Mouse (Mus musculus): ENCODE data around the gene Sestd1.

The Sestd1 gene

GRCm38 (mm10) chr2:77212885-77213284 lies 67.5 kb downstream of the Sestd1 start:
- DNase-seq (ENCODE audit: low spot score in 2 of 2) = no peak

DNA sequence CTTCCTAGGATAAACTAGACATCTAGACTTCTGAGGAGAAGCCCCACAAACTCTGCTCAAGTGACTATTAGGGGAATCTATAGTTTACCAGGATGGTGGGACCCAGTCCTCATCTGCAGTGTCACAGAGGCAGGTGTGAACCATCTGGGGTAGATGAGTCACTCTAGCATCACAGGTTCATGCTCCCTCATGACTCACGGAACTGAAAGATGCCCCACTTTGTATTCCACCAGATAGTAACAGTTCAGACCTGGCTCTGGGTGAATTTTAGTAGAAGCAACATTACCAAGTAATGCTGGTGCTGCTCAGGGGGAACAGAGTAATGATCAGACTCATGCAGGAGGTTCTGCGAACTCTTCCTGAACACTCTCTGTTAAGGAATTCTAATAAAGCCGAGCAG lies 73.4 kb downstream of the Sestd1 start:
- no peak for DNase-seq (ENCODE audit: low spot score in 2 of 2)

DNA sequence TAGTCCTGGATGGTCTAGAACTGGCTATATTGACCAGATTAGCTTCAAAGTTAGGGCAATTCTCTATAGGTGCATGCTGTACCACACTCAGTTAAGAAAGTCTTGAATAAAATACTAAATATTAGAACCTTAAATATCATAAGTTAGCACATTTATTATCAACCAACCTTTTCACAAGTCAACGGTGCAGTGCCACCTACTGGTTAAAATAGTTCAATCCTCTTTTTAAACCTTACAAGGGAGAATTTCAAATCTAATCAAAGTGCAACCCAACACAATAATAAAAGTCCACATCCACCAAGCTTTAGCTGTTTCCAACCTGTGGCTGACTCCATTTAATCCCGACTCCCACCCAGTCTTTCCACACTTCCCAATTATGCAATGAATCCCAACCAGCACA lies 76.5 kb downstream of the Sestd1 start:
- DNase-seq (ENCODE audit: low spot score in 2 of 2) = no peak

DNA sequence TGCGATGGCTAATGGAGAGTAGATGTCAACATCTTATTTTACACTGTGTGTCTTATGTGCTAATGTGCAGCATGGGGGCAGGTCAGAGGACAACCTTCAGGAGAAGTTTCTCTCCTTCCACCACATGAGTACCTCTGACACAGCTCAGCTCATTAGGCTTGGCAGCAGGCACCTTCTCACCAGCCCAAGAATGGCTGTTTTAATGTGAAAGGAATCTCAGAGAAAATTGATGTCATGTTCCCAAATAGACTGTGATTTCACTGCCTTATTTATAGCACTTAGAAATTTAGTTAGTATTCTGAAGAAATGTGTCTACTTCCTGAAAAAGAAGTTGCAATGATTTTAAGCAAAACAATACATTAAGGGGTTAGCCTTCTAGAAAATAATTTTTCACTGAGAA lies 78.5 kb downstream of the Sestd1 start:
- DNase-seq (ENCODE audit: low spot score in 2 of 2) = no peak

GRCm38 (mm10) chr2:77200958-77201614 lies 79.3 kb downstream of the Sestd1 start:
- DNase-seq (ENCODE audit: low spot score in 2 of 2) = no peak

- no peak for DNase-seq (ENCODE audit: low spot score in 2 of 2)
Measured at GRCm38 (mm10) chr2:77200379-77200778, 80.0 kb downstream of the Sestd1 start.

DNA sequence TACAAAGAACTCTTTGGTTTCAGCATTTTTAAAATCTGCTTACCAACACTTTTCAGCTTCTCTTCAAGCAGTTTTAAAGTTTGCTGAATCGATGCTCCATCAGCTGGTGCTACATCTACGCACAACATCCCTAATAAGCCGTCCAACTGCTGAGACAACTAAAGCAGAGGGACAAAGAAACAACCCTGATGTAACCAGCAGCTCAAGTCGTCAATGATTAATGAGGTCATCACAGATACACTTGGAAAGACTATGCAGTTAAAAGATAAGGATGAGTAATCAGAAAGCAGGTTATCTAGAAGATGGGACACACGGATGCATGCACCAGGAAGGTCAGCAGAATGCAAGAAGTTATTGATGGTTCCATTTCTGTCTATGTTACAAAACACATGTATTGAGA lies 82.1 kb downstream of the Sestd1 start:
- no peak for DNase-seq (ENCODE audit: low spot score in 2 of 2)

DNA sequence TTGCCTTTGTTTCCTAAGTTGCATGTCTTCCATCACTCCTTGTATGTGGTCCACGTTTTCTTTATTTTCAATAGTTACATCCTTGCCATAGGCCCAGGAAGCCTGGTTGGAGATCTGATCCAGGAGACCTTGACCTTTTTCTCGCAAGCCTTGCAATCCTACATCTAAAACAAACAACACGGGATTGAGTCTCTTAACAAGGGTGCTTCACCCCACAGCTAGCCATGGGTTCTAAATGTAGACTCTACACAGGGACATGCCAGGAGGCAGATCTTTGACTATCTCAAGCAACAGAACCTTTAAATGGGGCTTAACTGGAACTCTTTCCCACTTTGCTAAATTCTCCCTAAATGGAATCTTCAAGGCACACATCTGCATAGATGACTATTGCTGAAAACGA lies 83.6 kb downstream of the Sestd1 start:
- no peak for DNase-seq (ENCODE audit: low spot score in 2 of 2)

GRCm38 (mm10) chr2:77195056-77195455 lies 85.3 kb downstream of the Sestd1 start:
- no peak for DNase-seq (ENCODE audit: low spot score in 2 of 2)

- DNase-seq (ENCODE audit: low spot score in 2 of 2) = no peak
Measured at GRCm38 (mm10) chr2:77191811-77192210, 88.6 kb downstream of the Sestd1 start.

DNA sequence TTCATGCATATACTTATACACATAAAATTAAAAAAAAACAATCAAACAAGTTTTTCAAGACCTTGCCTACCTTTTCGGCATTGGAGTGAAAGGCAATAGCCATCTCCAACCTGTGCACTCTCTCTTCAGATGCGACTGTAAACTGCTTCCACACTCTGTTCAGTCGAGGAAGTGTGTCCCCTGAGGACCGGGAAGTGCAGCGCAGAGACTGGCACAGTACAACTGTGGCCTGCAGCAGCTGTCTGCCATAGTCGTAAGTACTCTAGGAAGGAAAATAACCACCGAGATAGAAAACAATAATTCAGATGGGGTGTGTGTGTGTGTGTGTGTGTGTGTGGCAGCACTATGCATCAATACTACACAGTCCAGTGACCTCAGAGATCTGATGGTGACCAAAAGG lies 89.5 kb downstream of the Sestd1 start:
- DNase-seq (ENCODE audit: low spot score in 2 of 2) = no peak

- DNase-seq (ENCODE audit: low spot score in 2 of 2) = no peak
Measured at GRCm38 (mm10) chr2:77190301-77190700, 90.1 kb downstream of the Sestd1 start.

- no peak for DNase-seq (ENCODE audit: low spot score in 2 of 2)
Measured at GRCm38 (mm10) chr2:77189671-77190070, 90.7 kb downstream of the Sestd1 start.

- no peak for DNase-seq (ENCODE audit: low spot score in 2 of 2)
Measured at GRCm38 (mm10) chr2:77187501-77187900, 92.9 kb downstream of the Sestd1 start.

- no peak for DNase-seq (ENCODE audit: low spot score in 2 of 2)
Measured at GRCm38 (mm10) chr2:77186912-77187311, 93.5 kb downstream of the Sestd1 start.

- no peak for DNase-seq (ENCODE audit: low spot score in 2 of 2)
Measured at GRCm38 (mm10) chr2:77184049-77184571, 96.3 kb downstream of the Sestd1 start.

- DNase-seq (ENCODE audit: low spot score in 2 of 2) = no peak
Measured at GRCm38 (mm10) chr2:77183646-77184045, 96.7 kb downstream of the Sestd1 start.

GRCm38 (mm10) chr2:77182996-77183380 lies 97.4 kb downstream of the Sestd1 start:
- no peak for DNase-seq (ENCODE audit: low spot score in 2 of 2)

GRCm38 (mm10) chr2:77182271-77182995 lies 98.0 kb downstream of the Sestd1 start:
- no peak for DNase-seq (ENCODE audit: low spot score in 2 of 2)

DNA sequence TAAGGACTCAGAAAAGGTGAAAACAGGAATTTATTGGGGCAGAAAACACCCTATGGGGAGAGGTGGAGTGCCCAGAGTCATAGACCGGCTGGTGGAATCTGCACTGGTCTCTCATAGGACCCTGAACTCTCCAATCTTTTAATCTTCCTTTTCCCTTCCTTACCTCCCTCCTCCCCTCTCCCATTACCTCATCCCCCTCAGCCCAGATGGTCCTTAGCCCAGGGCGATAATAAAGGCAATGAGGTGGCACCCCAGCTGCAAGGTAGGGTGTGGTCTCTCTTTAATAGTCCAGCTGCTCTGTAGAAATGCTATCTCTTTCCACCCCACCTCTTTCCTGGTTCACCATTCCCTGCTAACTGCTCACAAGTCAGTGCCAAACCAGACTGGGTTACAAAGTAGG lies 102.9 kb downstream of the Sestd1 start:
- no peak for DNase-seq (ENCODE audit: low spot score in 2 of 2)

- DNase-seq (ENCODE audit: low spot score in 2 of 2) = no peak
Measured at GRCm38 (mm10) chr2:77176413-77176812, 104.0 kb downstream of the Sestd1 start.

- DNase-seq (ENCODE audit: low spot score in 2 of 2) = no peak
Measured at GRCm38 (mm10) chr2:77175411-77175810, 105.0 kb downstream of the Sestd1 start.

DNA sequence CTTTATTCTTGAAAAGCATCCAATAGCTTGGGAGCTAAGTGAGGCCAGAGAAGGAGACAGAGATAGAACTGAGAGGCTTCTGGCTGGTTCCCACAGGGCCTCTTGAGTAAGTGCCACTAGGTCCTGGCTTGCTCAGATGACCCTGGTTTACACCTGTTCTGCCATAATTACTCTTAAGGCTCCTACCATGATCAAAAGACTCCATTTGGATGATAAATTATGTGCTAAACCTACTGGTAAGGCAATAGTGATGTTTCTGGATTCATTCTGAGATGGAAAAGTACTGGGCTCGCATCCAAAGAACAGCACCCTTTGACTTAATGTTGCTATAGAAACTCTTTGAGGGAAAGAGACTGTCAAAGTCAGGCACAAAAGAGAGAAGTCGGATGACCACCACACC lies 106.1 kb downstream of the Sestd1 start:
- DNase-seq (ENCODE audit: low spot score in 2 of 2) = no peak

Measured in natural killer cell, adult 2 months (primary cell).